Mouse (Mus musculus) ES-E14 (cell line): Measurements from ENCODE around the gene Asap2. TPM values are rescaled to one million over a fixed set of nuclear protein-coding genes. Genes with fewer than 3 reads are reported as not detected.

Experiments used
- DNase-seq: peaks from one replicate; pipeline ENCODE4 v3.0.0-alpha.2; 2013; ENCODE audit warnings: low read depth, low spot score
- H3K27ac ChIP-seq: 2 replicates; pipeline ENCODE4 v1.5.1; 2012; ENCODE audit warnings: low read depth, mild to moderate bottlenecking, low read length, moderate library complexity, mixed read lengths; ENCODE audit not compliant: poor library complexity, insufficient read depth, severe bottlenecking
- H3K36me3 ChIP-seq: 2 replicates; pipeline ENCODE4 v1.6.1; 2012; ENCODE audit warnings: mild to moderate bottlenecking, low read length, moderate library complexity, mixed read lengths; ENCODE audit not compliant: control insufficient read depth, poor library complexity, insufficient read depth, severe bottlenecking
- H3K4me1 ChIP-seq, 2 experiments: fragments of 150-350 bp in 1 of 2; sonication (generic) in 1 of 2; 2 replicates each; pipeline ENCODE4 v1.6.1; 2012; ENCODE audit warnings: low read length in 2 of 2, mild to moderate bottlenecking in 1 of 2, mixed read lengths in 1 of 2; ENCODE audit not compliant: control insufficient read depth in 2 of 2, insufficient read depth in 2 of 2, poor library complexity in 1 of 2
- H3K4me3 ChIP-seq, 2 experiments: fragments of 150-350 bp in 1 of 2; sonication (generic) in 1 of 2; 2 replicates each; pipeline ENCODE4 v1.5.1; 2012; ENCODE audit warnings: low read length in 2 of 2, low read depth in 1 of 2, mild to moderate bottlenecking in 1 of 2, mixed read lengths in 1 of 2; ENCODE audit not compliant: insufficient read depth in 1 of 2, poor library complexity in 1 of 2, severe bottlenecking in 1 of 2
- H3K9ac ChIP-seq: 2 replicates; pipeline ENCODE4 v1.6.1; 2012; ENCODE audit warnings: low read depth, mild to moderate bottlenecking, low read length, mixed read lengths; ENCODE audit not compliant: poor library complexity, insufficient read depth, severe bottlenecking
- H3K9me3 ChIP-seq: fragments of 150-350 bp; sonication (generic); 2 replicates; pipeline ENCODE4 v1.6.1; 2012; ENCODE audit warnings: low read depth, mild to moderate bottlenecking, low read length; ENCODE audit not compliant: control insufficient read depth, insufficient read depth
- CHD2 ChIP-seq: IDR thresholded peaks from 2 replicates; pipeline ENCODE4 v1.6.1; 2014; ENCODE audit warnings: mild to moderate bottlenecking, low read depth, low read length, inconsistent platforms
- HCFC1 ChIP-seq: IDR thresholded peaks from 2 replicates; pipeline ENCODE4 v1.6.1; 2012; ENCODE audit warnings: low read length, inconsistent platforms, borderline replicate concordance; ENCODE audit not compliant: insufficient read depth
- MAFK ChIP-seq: IDR thresholded peaks from 2 replicates; pipeline ENCODE4 v1.6.1; 2014; ENCODE audit warnings: mild to moderate bottlenecking, low read depth, low read length, inconsistent platforms; ENCODE audit not compliant: insufficient read depth
- ZC3H11A ChIP-seq: IDR thresholded peaks from 2 replicates; pipeline ENCODE4 v1.6.1; 2012; ENCODE audit warnings: low read depth, mild to moderate bottlenecking, inconsistent platforms, low read length, borderline replicate concordance
- ZNF384 ChIP-seq: IDR thresholded peaks from 2 replicates; pipeline ENCODE4 v1.6.1; 2012; ENCODE audit warnings: low read depth, low read length, inconsistent platforms
- in situ Hi-C, 2 experiments: fragments of 600-800 bp; cut with MboI; formaldehyde crosslinking; loops; one replicate each; pipeline ENCODE4 v1.15.1; 2025; ENCODE audit warnings: low sequenced_read_pairs in 2 of 2, inconsistent platforms in 1 of 2; ENCODE audit not compliant: unreplicated experiment in 2 of 2
- total RNA-seq: library from RNA; depleted of rRNA; stranded (reverse); fragments of 300-350 nt; gene quantifications from 2 replicates; pipeline ENCODE4 v1.2.3, GENCODE M21; 2012

The Asap2 gene
- total RNA-seq, 1 experiment = 6.8 TPM

DNA sequence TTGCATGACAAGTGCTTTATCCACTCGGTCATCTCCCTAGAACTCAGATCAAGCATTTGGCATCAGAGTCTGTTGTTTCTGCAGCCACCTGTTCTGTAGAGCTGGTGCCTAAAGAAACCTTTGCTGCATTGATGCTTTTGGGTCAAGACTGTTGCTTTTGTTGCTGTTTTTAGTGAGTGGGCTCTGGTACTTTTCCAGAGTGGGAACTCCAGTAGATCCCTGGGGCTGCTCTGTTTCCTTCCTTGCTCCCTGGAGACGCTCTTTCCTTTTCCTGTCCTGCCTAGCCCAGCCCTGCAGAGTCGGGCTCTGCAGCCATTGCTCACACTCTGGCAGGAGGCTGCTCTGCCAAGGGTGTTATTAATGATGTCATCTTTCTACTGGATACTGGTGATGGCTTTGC, 129.2 kb downstream of the Asap2 start:
- no peak overlapping the region for H3K27ac ChIP-seq
- no peak overlapping the region for H3K4me3 ChIP-seq
- no peaks in the 10 kb centered on the region for H3K9me3 ChIP-seq
- H3K9ac ChIP-seq = no peak overlapping the region
- TF ChIP-seq MAFK (no peak), ZNF384 (no peak), HCFC1 (no peak), CHD2 (no peak), ZC3H11A (no peak)
- no peak for DNase-seq
- no peaks in the 10 kb centered on the region for H3K36me3 ChIP-seq
- in situ Hi-C loops = no loop called here
- no peaks in the 10 kb centered on the region for H3K4me1 ChIP-seq

- in situ Hi-C loops = no loop called here
- Histone ChIP-seq H3K9me3 (no peaks in the 10 kb centered on the region), H3K4me3 (no peak overlapping the region), H3K4me1 (no peaks in the 10 kb centered on the region), H3K27ac (no peak overlapping the region), H3K9ac (no peak overlapping the region), H3K36me3 (no peaks in the 10 kb centered on the region)
- DNase-seq = no peak
- TF ChIP-seq MAFK (no peak), ZC3H11A (no peak), ZNF384 (no peak), HCFC1 (no peak), CHD2 (no peak)
Measured at GRCm38 (mm10) chr12:21122818-21123217, 132.6 kb downstream of the Asap2 start.

GRCm38 (mm10) chr12:21123647-21124046, 133.4 kb downstream of the Asap2 start:
- in situ Hi-C loops = no loop called here
- no peak overlapping the region for H3K9ac ChIP-seq
- H3K4me1 ChIP-seq = no peaks in the 10 kb centered on the region
- no peak for DNase-seq
- H3K4me3 ChIP-seq = no peak overlapping the region
- TF ChIP-seq ZNF384 (no peak), CHD2 (no peak)
- no peaks in the 10 kb centered on the region for H3K9me3 ChIP-seq
- no peaks in the 10 kb centered on the region for H3K36me3 ChIP-seq
- H3K27ac ChIP-seq = no peak overlapping the region

DNA sequence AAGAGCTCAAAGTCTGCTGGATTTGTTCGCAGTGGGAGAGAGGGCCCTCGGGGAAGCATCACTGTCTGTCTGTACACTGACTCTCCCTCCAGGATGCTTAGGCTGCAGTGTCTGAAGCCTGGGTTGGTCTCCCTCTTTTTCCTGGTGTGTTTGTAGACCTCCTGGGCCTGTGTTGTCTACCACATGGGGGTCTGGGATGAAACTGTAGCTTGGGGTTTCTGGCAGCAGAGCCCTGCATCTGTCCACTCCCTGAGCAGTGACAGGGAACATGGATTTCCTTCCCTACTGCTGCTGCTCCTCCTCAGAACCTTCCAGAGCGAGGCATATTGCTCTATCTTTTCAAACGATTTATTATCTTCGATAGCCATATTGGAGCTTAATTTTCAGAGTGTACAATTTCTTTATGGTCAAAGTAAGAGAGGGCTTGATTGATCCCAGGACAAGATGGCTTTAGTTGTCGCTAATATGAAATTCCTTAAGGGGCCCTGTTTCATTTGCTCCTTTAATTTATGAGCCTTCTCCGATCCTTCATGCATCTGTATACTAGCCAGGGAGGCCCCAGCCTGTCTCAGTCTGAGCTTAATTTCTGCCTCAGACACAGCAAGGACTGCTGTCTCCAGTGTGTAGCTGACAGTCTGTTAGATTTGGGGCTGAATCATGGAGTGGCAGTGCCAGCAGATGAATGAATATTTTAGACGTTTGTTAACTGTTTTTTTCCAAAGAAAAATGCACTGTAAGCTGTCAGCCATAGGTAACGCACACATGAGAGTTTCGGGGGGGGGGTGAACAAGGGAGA, 135.6 kb downstream of the Asap2 start:
- no peak for DNase-seq
- TF ChIP-seq HCFC1 (no peak), ZNF384 (no peak), MAFK (no peak), ZC3H11A (no peak), CHD2 (no peak)
- no peaks in the 10 kb centered on the region for H3K4me1 ChIP-seq
- no peak overlapping the region for H3K4me3 ChIP-seq
- H3K36me3 ChIP-seq = no peaks in the 10 kb centered on the region
- in situ Hi-C loops = no loop called here
- H3K27ac ChIP-seq = no peak overlapping the region
- H3K9ac ChIP-seq = no peak overlapping the region
- H3K9me3 ChIP-seq = no peaks in the 10 kb centered on the region

- no peak overlapping the region for H3K27ac ChIP-seq
- no peaks in the 10 kb centered on the region for H3K36me3 ChIP-seq
- H3K4me3 ChIP-seq = no peak overlapping the region
- no peak for DNase-seq
- in situ Hi-C loops = no loop called here
- H3K9ac ChIP-seq = no peak overlapping the region
- peaks cover 0 to 4% of the 10 kb centered on the region in 2 experiments; a peak in 1 of 4 replicates for H3K4me1 ChIP-seq
- H3K9me3 ChIP-seq = no peaks in the 10 kb centered on the region
- TF ChIP-seq HCFC1 (no peak), ZC3H11A (no peak), CHD2 (no peak), ZNF384 (no peak), MAFK (no peak)
Measured at GRCm38 (mm10) chr12:21126516-21126915, 136.3 kb downstream of the Asap2 start.
